Mouse (Mus musculus) CD4-positive, CD25-positive, alpha-beta regulatory T cell, adult 4 months (primary cell): ENCODE measurements around the gene Emsy. TPM values are rescaled to one million over a fixed set of nuclear protein-coding genes. Genes with fewer than 3 reads are reported as not detected.

ENCODE experiments used
- ATAC-seq: one replicate; pipeline ENCODE4 v1.8.0; 2017
- polyA plus RNA-seq, 2 experiments: library from polyadenylated mRNA; unstranded; fragments of 100-300 nt; shearing (Covaris generic); gene quantifications; one replicate each; pipeline ENCODE4 v1.2.1; 2017

Gene Emsy
- polyA plus RNA-seq, 2 experiments from 2014 or later, result 71.4 to 73.3 TPM

- ATAC-seq, result no peak
Observed at GRCm38 (mm10) chr7:98541564-98541963, 115.0 kb downstream of the Emsy start.

GRCm38 (mm10) chr7:98540879-98541278, 115.7 kb downstream of the Emsy start:
- ATAC-seq, result no peak

GRCm38 (mm10) chr7:98537967-98538573, 118.5 kb downstream of the Emsy start:
- ATAC-seq, result no peak

GRCm38 (mm10) chr7:98537210-98537966, 119.2 kb downstream of the Emsy start:
- no peak for ATAC-seq

Other genes starting within 250 kb of the Emsy start
- not detected for gene Gucy2d, start 216.4 kb downstream of the Emsy start, polyA plus RNA-seq
- 10 to 100 TPM; 55.1 to 95.2 TPM for gene Lrrc32, start 167.5 kb downstream of the Emsy start, polyA plus RNA-seq
- 10 to 100 TPM; 12.2 to 13.6 TPM for gene Thap12, start 46.3 kb upstream of the Emsy start, polyA plus RNA-seq
- not detected for gene Wnt11, start 178.3 kb upstream of the Emsy start, polyA plus RNA-seq